Mouse (Mus musculus): Measurements from ENCODE around the gene D17H6S53E.

D17H6S53E gene

GRCm38 (mm10) chr17:35132174-35132560 is 6.0 kb downstream of the D17H6S53E start:
- no peak for DNase-seq (ENCODE audit: low spot score in 2 of 2)

- no peak for DNase-seq (ENCODE audit: low spot score in 2 of 2)
Measured at GRCm38 (mm10) chr17:35133517-35133916, 7.3 kb downstream of the D17H6S53E start.

GRCm38 (mm10) chr17:35134801-35135590 is 8.8 kb downstream of the D17H6S53E start, which contains the start of gene Bag6:
Gene Bag6, plus strand, starts transcription at chr17:35135178.
- peak; percentile 89 to 92 for DNase-seq (ENCODE audit: low spot score in 2 of 2)

GRCm38 (mm10) chr17:35135591-35136320 is 9.6 kb downstream of the D17H6S53E start:
- no peak for DNase-seq (ENCODE audit: low spot score in 2 of 2)

GRCm38 (mm10) chr17:35139269-35139668 is 13.1 kb downstream of the D17H6S53E start:
- no peak for DNase-seq (ENCODE audit: low spot score in 2 of 2)

- DNase-seq (ENCODE audit: low spot score in 2 of 2) = no peak
Measured at GRCm38 (mm10) chr17:35140490-35140996, 14.4 kb downstream of the D17H6S53E start.

- no peak for DNase-seq (ENCODE audit: low spot score in 2 of 2)
Measured at GRCm38 (mm10) chr17:35141971-35142370, 15.8 kb downstream of the D17H6S53E start.

- DNase-seq (ENCODE audit: low spot score in 2 of 2) = no peak
Measured at GRCm38 (mm10) chr17:35146139-35146538, 20.0 kb downstream of the D17H6S53E start.

GRCm38 (mm10) chr17:35147348-35147747 is 21.2 kb downstream of the D17H6S53E start:
- no peak for DNase-seq (ENCODE audit: low spot score in 2 of 2)

- no peak for DNase-seq (ENCODE audit: low spot score in 2 of 2)
Measured at GRCm38 (mm10) chr17:35147922-35148639, 21.9 kb downstream of the D17H6S53E start.

- DNase-seq (ENCODE audit: low spot score in 2 of 2) = no peak
Measured at GRCm38 (mm10) chr17:35152121-35152520, 25.9 kb downstream of the D17H6S53E start.

- DNase-seq (ENCODE audit: low spot score in 2 of 2) = no peak
Measured at GRCm38 (mm10) chr17:35153077-35153476, 26.9 kb downstream of the D17H6S53E start.

GRCm38 (mm10) chr17:35153931-35154330 is 27.8 kb downstream of the D17H6S53E start:
- DNase-seq (ENCODE audit: low spot score in 2 of 2) = no peak

- no peak for DNase-seq (ENCODE audit: low spot score in 2 of 2)
Measured at GRCm38 (mm10) chr17:35154616-35155015, 28.4 kb downstream of the D17H6S53E start.

- DNase-seq (ENCODE audit: low spot score in 2 of 2) = no peak
Measured at GRCm38 (mm10) chr17:35155451-35155850, 29.3 kb downstream of the D17H6S53E start.

GRCm38 (mm10) chr17:35156461-35157200 is 30.5 kb downstream of the D17H6S53E start:
- DNase-seq (ENCODE audit: low spot score in 2 of 2) = no peak

- DNase-seq (ENCODE audit: low spot score in 2 of 2) = no peak
Measured at GRCm38 (mm10) chr17:35157254-35157653, 31.1 kb downstream of the D17H6S53E start.

GRCm38 (mm10) chr17:35157661-35158175 is 31.5 kb downstream of the D17H6S53E start:
- no peak for DNase-seq (ENCODE audit: low spot score in 2 of 2)

- DNase-seq (ENCODE audit: low spot score in 2 of 2) = no peak
Measured at GRCm38 (mm10) chr17:35158850-35159593, 32.8 kb downstream of the D17H6S53E start.

- DNase-seq (ENCODE audit: low spot score in 2 of 2) = no peak
Measured at GRCm38 (mm10) chr17:35159638-35160037, 33.5 kb downstream of the D17H6S53E start.
